Mouse (Mus musculus) hindbrain, embryonic 13.5 days (tissue): Measurements from ENCODE around the gene Lrch1. TPM values are rescaled to one million over a fixed set of nuclear protein-coding genes. Genes with fewer than 3 reads are reported as not detected.

Experiments
- ATAC-seq: fragments of 200-750 bp; cut with Nextera tagmentation; 2 replicates; pipeline ENCODE4 v1.8.0; 2017; ENCODE audit warnings: moderate TSS enrichment; ENCODE audit not compliant: low FRiP score
- H3K27ac ChIP-seq: fragments of 300-500 bp; sonication (generic); 2 replicates; pipeline ENCODE4 v1.5.1; 2015; ENCODE audit warnings: inconsistent platforms, mild to moderate bottlenecking, moderate library complexity
- H3K27me3 ChIP-seq: fragments of 300-500 bp; sonication (generic); 2 replicates; pipeline ENCODE4 v1.6.1; 2015; ENCODE audit warnings: mild to moderate bottlenecking, inconsistent platforms
- H3K36me3 ChIP-seq: fragments of 300-500 bp; sonication (generic); 2 replicates; pipeline ENCODE4 v1.6.1; 2015; ENCODE audit warnings: mild to moderate bottlenecking, inconsistent platforms
- H3K4me1 ChIP-seq: fragments of 300-500 bp; sonication (generic); replicated peaks from 2 replicates; pipeline ENCODE4 v1.6.1; 2015; ENCODE audit warnings: inconsistent platforms
- H3K4me2 ChIP-seq: fragments of 300-500 bp; sonication (generic); 2 replicates; pipeline ENCODE4 v1.6.1; 2015; ENCODE audit warnings: inconsistent platforms, mild to moderate bottlenecking, moderate library complexity
- H3K4me3 ChIP-seq: fragments of 300-500 bp; sonication (generic); 2 replicates; pipeline ENCODE4 v1.5.1; 2015; ENCODE audit warnings: mild to moderate bottlenecking, inconsistent platforms
- H3K9ac ChIP-seq: fragments of 300-500 bp; sonication (generic); 2 replicates; pipeline ENCODE4 v1.6.1; 2015; ENCODE audit warnings: mild to moderate bottlenecking, inconsistent platforms
- H3K9me3 ChIP-seq: fragments of 300-500 bp; sonication (generic); 2 replicates; pipeline ENCODE4 v1.6.1; 2016; ENCODE audit warnings: inconsistent platforms
- WGBS: fragments of 180-500 bp; shearing (Covaris S2); methylation state at CpG from one replicate; pipeline ENCODE4 v1.1.7; 2015; 5-methylcytosine and 5-hydroxymethylcytosine counted together
- polyA plus RNA-seq: library from polyadenylated mRNA; unstranded; fragments of >200 nt; fragmentation: Nextera tagmentation; extraction: Ambion mirVana; gene quantifications from 2 replicates; pipeline ENCODE4 v1.2.1, GENCODE M21; 2015

Gene Lrch1
- polyA plus RNA-seq, 1 experiment from 2014 or later: 13.2 TPM

DNA sequence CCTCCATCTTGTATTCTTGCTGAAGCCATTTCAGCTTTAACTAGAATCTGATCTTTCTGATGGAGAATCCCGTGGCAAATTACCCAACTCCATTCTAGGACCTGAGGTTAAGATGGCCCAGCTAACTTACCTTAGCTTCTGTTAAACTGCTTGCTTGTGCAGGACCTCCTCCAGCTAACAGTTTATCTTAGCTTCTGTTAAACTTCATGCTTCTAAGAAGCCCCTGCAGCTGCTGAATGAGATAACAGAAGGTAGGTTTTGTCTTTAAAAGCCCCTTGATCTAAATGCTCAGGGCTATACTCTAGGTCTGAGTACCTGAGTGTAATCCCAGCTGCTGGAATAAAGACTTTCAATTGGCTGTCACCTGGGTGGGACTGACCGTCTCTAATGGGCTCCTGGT lies 17.9 kb downstream of the Lrch1 start:
- Histone ChIP-seq H3K27ac (no peak overlapping the region), H3K4me3 (no peak overlapping the region), H3K9me3 (no peaks in the 10 kb centered on the region), H3K4me1 (peaks cover 16% of the 10 kb centered on the region), H3K27me3 (no peaks in the 10 kb centered on the region), H3K4me2 (no peak overlapping the region), H3K9ac (no peak overlapping the region), H3K36me3 (no peaks in the 10 kb centered on the region)
- WGBS: 89% methylated on average over 2 of the region's 2 CpGs
- no peak for ATAC-seq

DNA sequence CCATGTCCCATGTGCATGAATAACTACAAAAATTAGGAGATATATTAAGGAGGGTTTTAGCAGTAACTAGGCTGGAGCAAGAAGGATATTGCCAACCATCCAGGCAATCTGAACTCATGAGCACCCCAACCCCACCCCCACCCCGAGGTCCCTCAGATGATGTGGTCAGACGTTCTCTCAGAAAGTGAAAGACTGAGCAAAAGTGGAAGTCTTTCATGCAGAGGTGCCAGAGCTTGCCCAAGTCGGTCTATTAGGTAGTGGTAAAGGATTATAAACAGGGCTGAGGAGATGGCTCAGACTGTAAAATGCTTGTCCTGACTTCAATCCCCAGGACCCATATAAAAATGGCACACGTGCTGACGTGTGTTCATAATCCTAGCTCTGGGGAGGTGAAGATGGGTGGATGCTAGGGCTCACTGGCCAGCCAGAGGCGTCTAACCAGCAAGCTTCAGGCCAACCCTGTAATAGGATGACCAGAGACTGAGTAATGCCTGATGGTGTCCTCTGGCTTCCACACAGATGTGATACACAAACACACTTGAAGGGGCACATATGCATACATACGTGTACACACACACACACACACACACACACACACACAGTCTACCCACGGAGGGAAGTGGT lies 18.8 kb downstream of the Lrch1 start:
- no peak overlapping the region for H3K27ac ChIP-seq
- no peak overlapping the region for H3K4me3 ChIP-seq
- no peak overlapping the region for H3K9ac ChIP-seq
- H3K4me1 ChIP-seq: peaks cover 23% of the 10 kb centered on the region
- no peak for ATAC-seq
- H3K9me3 ChIP-seq: no peaks in the 10 kb centered on the region
- H3K36me3 ChIP-seq: no peaks in the 10 kb centered on the region
- WGBS: 93% methylated on average over 8 of the region's 8 CpGs
- H3K27me3 ChIP-seq: no peaks in the 10 kb centered on the region
- no peak overlapping the region for H3K4me2 ChIP-seq

DNA sequence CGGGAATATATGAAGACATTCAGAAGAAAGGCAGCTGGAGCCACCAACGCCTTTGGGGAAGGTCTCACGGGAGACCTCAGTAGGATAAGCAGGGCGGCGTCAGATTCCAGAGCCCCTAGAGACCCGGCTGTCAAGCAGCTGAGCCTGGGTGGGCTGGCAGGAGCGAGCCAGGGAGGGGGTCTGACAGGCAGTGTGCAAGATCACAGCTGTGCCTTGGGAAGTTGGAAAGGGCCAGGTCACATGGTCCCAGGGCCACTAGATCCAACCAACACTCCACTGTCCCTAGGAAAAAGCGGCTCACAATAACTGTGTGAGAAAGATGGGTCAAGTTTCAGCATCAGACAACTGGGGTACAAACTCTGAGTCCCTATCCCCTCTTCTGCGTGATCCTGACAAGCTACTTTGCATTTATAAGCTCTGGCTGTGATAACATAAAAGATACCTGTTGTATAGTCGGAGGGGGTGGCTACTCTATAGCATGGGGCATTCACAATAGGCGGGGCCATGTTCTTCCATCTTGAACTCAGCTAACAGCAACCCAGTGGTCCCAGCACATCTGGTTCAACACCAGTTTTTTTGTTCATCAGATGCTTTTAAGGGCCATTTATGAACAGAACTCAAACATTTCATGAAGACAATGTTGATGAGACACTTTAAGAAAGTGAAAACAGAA lies 20.6 kb downstream of the Lrch1 start:
- no peaks in the 10 kb centered on the region for H3K27me3 ChIP-seq
- no peak for ATAC-seq

DNA sequence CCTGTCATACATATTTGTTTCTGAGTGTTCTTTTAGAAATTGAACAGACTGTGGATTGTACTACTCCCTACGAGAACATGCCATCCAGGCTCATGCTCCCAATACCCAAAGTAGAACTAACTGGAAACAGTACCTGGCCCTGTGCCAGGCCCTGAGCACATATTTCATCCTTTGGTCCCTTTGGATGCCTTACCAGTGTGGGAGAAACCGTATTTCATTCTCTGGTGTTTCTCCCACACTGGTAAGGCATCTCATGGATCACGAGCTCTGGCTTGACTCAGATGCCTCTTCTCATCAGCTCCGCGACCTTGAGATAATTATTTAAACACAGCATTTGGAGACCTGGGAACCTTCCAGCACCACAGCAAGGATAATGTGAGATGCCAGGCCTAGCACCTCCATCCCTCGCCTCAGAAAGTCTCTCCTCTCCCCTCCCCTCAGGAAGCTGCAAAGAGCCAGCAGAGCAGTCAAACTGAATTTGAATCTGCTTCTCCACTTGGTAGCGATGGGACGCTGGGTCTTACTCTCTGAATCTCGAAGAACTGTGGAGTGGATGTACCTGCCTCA lies 21.6 kb downstream of the Lrch1 start:
- Histone ChIP-seq H3K27me3 (no peaks in the 10 kb centered on the region), H3K9ac (no peak overlapping the region), H3K9me3 (no peaks in the 10 kb centered on the region), H3K4me1 (peaks cover 24% of the 10 kb centered on the region), H3K4me2 (no peak overlapping the region), H3K36me3 (no peaks in the 10 kb centered on the region), H3K27ac (peak overlapping the region; percentile 24; the same call in 1 of the 2 replicates), H3K4me3 (no peak overlapping the region)
- no peak for ATAC-seq
- WGBS: 76% methylated on average over 9 of the region's 9 CpGs

More for the DNA sequence above, 20.6 kb downstream of the Lrch1 start:
- no peaks in the 10 kb centered on the region for H3K36me3 ChIP-seq
- WGBS: 38% methylated on average over 11 of the region's 11 CpGs
- H3K4me3 ChIP-seq: no peak overlapping the region
- H3K4me2 ChIP-seq: no peak overlapping the region
- H3K9ac ChIP-seq: no peak overlapping the region
- H3K9me3 ChIP-seq: no peaks in the 10 kb centered on the region
- H3K27ac ChIP-seq: no peak overlapping the region
- H3K4me1 ChIP-seq: peaks cover 24% of the 10 kb centered on the region

DNA sequence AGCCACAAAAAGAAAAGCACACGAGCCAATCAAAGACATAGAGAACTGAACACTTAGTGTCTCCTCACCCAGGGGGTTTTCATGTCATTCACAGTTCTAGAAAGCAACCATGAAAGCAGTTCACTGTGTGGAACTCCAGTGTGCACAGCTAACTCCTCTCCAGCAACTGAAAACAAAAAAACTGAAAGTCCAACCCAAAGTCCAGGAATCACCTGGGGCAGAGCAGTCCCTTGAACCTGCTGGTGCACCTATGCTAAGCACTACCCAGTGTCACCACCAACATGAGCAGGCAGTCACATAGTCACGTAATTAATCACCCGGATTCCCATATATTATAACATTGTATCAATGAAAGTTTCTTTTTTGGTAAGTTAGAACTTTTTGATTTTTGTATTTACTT lies 23.2 kb downstream of the Lrch1 start:
- Histone ChIP-seq H3K4me1 (peaks cover 24% of the 10 kb centered on the region), H3K9me3 (no peaks in the 10 kb centered on the region), H3K27me3 (no peaks in the 10 kb centered on the region), H3K9ac (no peak overlapping the region), H3K36me3 (peaks cover 3% of the 10 kb centered on the region; the same call in 1 of the 2 replicates), H3K27ac (no peak overlapping the region), H3K4me3 (no peak overlapping the region), H3K4me2 (no peak overlapping the region)
- no peak for ATAC-seq
- 86% methylated on average over 3 of the region's 3 CpGs for WGBS

DNA sequence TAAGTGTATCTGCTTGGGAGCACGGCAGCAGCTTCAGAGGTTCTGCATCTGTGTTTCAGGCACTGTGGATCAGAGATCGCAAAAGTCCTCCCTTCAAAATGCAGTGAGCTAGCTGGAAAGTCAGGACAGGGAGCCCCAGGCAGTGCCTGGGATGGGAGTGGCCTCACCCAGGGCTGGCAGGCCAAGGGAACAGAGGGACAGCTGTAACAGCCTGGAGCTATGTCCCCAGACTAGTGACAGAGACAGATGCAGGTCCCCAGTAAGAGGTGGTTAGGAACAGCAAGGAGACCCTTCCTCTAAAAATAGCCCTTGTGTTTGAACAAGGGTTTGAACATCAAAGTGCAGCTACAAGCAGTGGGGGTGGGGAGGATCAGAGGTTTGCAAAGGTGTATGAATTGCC lies 23.6 kb downstream of the Lrch1 start:
- 74% methylated on average over 2 of the region's 2 CpGs for WGBS
- no peak overlapping the region for H3K4me2 ChIP-seq
- no peak overlapping the region for H3K27ac ChIP-seq
- ATAC-seq: no peak
- H3K9ac ChIP-seq: no peak overlapping the region
- peaks cover 3% of the 10 kb centered on the region; the same call in 1 of the 2 replicates for H3K36me3 ChIP-seq
- no peak overlapping the region for H3K4me3 ChIP-seq
- H3K4me1 ChIP-seq: peaks cover 24% of the 10 kb centered on the region
- H3K27me3 ChIP-seq: no peaks in the 10 kb centered on the region
- H3K9me3 ChIP-seq: no peaks in the 10 kb centered on the region

DNA sequence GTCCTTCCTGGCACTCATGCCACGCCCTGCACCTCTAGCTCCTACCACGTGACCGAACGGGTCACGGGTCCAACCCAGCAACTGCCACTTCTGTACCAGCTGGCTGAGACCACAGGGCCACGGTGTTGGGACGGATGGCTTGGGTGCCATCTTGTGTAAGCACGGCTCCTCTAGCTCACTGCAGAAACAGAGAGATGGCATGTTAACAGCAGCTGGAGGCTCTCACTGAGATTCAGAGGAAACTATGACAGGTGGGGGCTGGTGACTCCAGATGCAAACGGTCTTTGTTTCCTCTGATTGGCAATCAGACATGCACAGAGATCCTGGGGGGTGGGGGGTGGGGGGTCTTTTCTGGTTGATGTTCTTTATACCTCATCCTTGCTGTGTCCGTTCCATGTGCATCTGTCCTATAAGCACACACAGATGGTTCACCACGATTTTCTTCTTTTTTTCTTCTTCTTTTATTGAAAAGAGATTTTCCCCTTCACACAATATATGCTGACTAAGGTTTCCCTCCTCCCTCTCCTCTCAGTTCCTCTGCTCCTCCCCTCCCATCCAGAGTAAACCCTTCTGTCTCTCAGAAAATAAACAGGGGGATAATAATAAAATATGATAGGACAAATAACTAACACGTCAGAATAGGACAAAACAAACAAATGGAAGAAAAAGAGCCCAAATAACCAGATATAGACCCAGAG lies 25.5 kb downstream of the Lrch1 start:
- 72% methylated on average over 12 of the region's 12 CpGs for WGBS

DNA sequence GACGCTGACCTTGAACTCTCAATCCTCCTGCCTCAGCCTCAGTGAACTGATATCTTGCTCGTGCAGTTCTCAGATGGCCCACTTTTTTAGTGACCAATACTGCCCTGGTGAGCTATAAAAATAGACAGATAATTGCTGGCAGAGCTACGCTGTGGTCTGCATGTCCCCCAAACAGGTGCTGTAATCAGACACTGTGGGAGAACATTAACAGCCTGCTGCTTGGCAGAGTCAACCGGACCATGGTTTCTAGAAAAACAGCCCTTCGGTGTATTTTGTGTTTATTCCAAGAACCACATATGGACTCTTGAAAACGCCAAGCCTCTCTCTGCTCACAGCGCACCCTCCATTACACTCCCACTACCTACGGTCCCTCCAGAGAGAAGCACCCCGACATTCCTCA lies 26.2 kb downstream of the Lrch1 start:
- Histone ChIP-seq H3K4me3 (no peak overlapping the region), H3K9ac (no peak overlapping the region), H3K27me3 (no peaks in the 10 kb centered on the region), H3K9me3 (no peaks in the 10 kb centered on the region), H3K27ac (no peak overlapping the region), H3K4me1 (peaks cover 15% of the 10 kb centered on the region), H3K4me2 (no peak overlapping the region), H3K36me3 (peaks cover 3% of the 10 kb centered on the region; the same call in 1 of the 2 replicates)
- no peak for ATAC-seq
- 93% methylated on average over 9 of the region's 9 CpGs for WGBS

More for the DNA sequence above, 25.5 kb downstream of the Lrch1 start:
- Histone ChIP-seq H3K36me3 (peaks cover 3% of the 10 kb centered on the region; the same call in 1 of the 2 replicates), H3K4me1 (peaks cover 22% of the 10 kb centered on the region), H3K27ac (peak overlapping the region; percentile 3; the same call in 1 of the 2 replicates), H3K9ac (no peak overlapping the region), H3K4me3 (no peak overlapping the region), H3K27me3 (no peaks in the 10 kb centered on the region), H3K9me3 (no peaks in the 10 kb centered on the region), H3K4me2 (no peak overlapping the region)
- peak; percentile 49 for ATAC-seq

DNA sequence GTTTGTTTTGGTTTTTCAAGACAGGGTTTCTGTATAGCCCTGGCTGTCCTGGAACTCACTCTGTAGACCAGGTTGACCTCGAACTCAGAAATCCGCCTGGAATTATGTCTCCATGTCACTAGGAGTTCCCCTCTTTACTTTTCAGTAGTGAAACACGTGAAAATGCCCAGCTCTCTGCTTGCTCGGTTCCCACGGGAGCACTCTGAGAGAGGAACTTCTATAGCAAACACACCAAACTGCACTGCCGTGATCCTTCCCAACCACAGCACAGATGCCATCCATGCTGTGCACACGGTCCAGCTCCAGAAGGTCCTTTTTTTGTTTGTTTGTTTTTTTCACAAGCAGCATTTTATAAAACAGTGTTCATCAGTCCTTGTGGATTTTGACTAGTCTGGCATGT lies 28.5 kb downstream of the Lrch1 start:
- no peak for ATAC-seq
- Histone ChIP-seq H3K4me2 (no peak overlapping the region), H3K9me3 (no peaks in the 10 kb centered on the region), H3K9ac (no peak overlapping the region), H3K4me3 (no peak overlapping the region), H3K27ac (no peak overlapping the region), H3K4me1 (peaks cover 17% of the 10 kb centered on the region), H3K36me3 (peaks cover 3% of the 10 kb centered on the region; the same call in 1 of the 2 replicates), H3K27me3 (no peaks in the 10 kb centered on the region)
- 83% methylated on average over 7 of the region's 7 CpGs for WGBS

DNA sequence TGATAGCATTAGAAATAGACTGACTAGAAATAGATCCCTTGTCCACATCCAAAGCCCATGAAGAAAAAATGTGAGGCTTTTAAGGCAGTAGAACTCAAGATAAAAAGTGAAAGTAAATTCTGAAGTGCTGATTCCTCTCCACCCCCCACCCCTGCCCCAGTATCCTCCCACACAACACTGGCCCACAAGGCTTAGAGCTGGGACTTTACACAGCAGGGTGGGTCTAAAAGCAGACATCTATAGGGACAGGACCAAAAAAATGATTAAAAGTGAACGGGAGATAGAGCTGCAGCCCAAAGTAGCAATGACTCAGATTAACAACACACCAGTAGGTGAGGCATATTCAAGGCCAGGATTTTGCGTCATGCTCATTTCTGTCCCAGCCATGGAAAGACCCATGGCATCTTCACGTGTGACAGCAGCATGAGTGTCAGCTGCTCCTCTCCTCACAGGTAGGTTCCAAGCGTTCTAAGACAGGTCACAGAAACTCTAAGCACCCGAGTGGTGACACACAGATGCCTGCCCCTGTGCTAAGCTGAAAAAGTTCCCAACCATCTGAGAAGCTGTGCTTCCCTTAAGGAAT lies 29.1 kb downstream of the Lrch1 start:
- Histone ChIP-seq H3K36me3 (peaks cover 3% of the 10 kb centered on the region; the same call in 1 of the 2 replicates), H3K27me3 (no peaks in the 10 kb centered on the region), H3K4me1 (peaks cover 15% of the 10 kb centered on the region), H3K9me3 (no peaks in the 10 kb centered on the region), H3K27ac (no peak overlapping the region), H3K4me2 (no peak overlapping the region), H3K4me3 (no peak overlapping the region), H3K9ac (no peak overlapping the region)
- WGBS: 94% methylated on average over 5 of the region's 5 CpGs
- ATAC-seq: no peak

DNA sequence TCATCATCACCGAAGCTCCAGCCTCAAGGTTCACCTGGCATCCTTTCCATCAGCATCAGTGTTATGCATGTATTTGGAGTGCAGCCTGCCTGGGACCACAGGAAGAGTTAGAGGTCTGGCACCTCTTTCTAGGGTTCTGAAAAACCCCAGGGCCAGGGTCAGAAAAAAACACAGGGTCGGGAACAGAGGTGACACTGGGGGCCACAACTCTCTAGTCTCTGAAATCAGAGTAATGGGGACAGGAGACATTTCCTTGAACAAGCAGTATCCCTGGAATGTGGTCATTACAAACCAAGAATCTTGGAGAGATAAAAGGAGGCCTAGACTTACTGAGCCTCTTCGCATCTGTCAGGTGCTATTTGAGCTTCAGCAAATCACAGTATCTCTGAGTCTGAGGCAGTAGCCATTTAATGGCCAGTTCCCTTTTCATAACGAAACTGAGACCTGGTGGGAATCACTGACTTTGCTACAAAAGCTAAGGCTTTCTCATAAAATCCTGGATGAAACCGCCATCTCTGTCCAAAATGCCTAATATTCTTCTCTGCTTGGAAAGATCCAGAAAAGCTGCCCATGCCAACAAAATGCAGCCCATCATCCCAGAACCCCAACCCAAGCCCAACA lies 30.1 kb downstream of the Lrch1 start:
- Histone ChIP-seq H3K4me3 (no peak overlapping the region), H3K4me1 (peaks cover 15% of the 10 kb centered on the region), H3K27me3 (no peaks in the 10 kb centered on the region), H3K36me3 (peaks cover 3% of the 10 kb centered on the region; the same call in 1 of the 2 replicates), H3K9me3 (no peaks in the 10 kb centered on the region), H3K27ac (no peak overlapping the region), H3K9ac (no peak overlapping the region), H3K4me2 (no peak overlapping the region)
- 88% methylated on average over 5 of the region's 5 CpGs for WGBS
- no peak for ATAC-seq

DNA sequence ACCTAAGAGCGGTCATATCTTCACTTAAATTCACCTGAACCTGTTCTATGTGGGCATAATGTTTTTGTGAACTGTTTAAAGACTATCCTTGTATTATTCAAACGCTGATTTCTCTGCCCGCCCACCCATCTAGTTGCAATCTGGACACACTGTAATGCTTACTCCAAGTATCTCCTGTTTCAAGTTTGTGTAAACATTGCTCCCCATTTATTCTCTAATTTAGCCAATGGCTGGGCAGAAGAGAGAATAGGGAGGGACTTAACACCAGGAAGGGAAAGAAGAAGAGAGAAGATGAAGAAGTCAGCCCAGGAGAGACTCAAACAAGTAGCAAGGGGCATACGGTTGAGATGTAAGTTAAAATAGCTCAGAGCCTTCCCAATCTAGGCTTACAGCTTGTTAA lies 31.0 kb downstream of the Lrch1 start:
- no peak overlapping the region for H3K27ac ChIP-seq
- 95% methylated on average over 4 of the region's 4 CpGs for WGBS

More for the DNA sequence above, 31.0 kb downstream of the Lrch1 start:
- no peak for ATAC-seq
- Histone ChIP-seq H3K27me3 (no peaks in the 10 kb centered on the region), H3K9me3 (no peaks in the 10 kb centered on the region), H3K4me2 (no peak overlapping the region), H3K4me1 (peaks cover 15% of the 10 kb centered on the region), H3K9ac (no peak overlapping the region), H3K36me3 (peaks cover 3% of the 10 kb centered on the region; the same call in 1 of the 2 replicates), H3K4me3 (no peak overlapping the region)
